Mouse (Mus musculus) adrenal gland, postnatal 10 days (tissue): ENCODE data around the gene Olfr157. TPM values are rescaled to one million over a fixed set of nuclear protein-coding genes. Genes with fewer than 3 reads are reported as not detected.
"Not testable (repeated sequence)": the region's sequence is repeated elsewhere in the genome, so short reads cannot be mapped to it uniquely, and the experiment has no call there.

Source experiments
- DNase-seq: peaks from one replicate; pipeline ENCODE4 v3.0.0; 2021; ENCODE audit warnings: mixed read lengths
- total RNA-seq, 2 experiments: library from RNA; stranded (reverse); gene quantifications; 2 replicates each; pipeline ENCODE4 v1.2.3; 2021

The Olfr157 gene
- total RNA-seq, 2 experiments from 2014 or later = not detected

DNA sequence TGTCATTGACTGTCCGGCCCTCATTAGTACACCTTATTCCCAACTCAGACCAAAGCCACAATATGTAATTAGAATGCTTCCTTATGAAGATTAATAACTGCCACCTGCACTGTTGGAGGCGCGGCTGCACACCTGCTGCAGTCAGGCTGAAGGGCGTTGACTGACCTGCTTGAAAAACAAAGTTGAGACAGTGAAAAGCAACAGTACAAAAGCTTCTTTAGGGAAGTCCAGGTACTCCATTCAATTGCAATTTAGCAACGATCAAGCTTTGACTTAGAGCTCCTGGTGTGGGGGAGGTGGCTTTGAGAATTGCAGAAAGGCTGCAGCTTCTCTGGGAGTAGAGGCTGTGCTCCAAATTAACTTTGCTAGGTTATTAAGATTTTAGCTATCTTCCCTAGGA, 44.2 kb downstream of the Olfr157 start:
- not testable (repeated sequence) for DNase-seq

DNA sequence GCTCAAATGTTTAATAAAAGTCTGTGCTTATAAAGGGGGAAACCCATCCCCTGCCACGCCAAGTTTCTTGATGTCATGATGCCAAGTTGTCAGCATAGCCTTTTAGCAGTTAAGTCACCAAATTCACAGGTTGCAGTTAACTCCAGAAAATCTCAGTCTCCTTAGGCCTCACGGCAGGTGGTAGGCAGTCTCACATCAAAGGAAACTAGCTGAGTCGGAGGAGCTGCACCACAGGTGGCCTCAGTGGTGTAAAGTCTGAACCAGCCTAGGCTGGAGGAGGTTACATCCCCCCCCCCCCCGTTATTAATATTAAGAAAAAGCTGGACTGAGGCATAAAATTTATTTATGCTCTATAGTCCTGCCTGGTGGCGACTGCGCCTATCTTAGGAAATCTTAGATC, 44.7 kb downstream of the Olfr157 start:
- DNase-seq = no peak

Other genes starting within 250 kb of the Olfr157 start
- 10 to 100 TPM; 30.1 to 48.3 TPM for gene Npr2, start 208.3 kb downstream of the Olfr157 start, total RNA-seq
- under 1 TPM; 0.57 to 0.79 TPM for gene Spag8, start 186.6 kb downstream of the Olfr157 start, total RNA-seq
- 100 to 1,000 TPM; 106 to 111 TPM for gene Hint2, start 183.7 kb downstream of the Olfr157 start, total RNA-seq
- gene Tmem8b, start 171.2 kb downstream of the Olfr157 start, total RNA-seq = 10 to 100 TPM in 1 of 2 experiments, 1 to 10 TPM in 1; 6.6 to 10.7 TPM
- gene Fam221b, start 171.1 kb downstream of the Olfr157 start, total RNA-seq = under 1 TPM; 0.15 to 0.36 TPM
- not detected for gene Olfr70, start 139.4 kb downstream of the Olfr157 start, total RNA-seq
- not detected for gene Olfr71, start 129.9 kb downstream of the Olfr157 start, total RNA-seq
- 1 to 10 TPM; 5.5 to 6.0 TPM for gene Hrct1, start 113.0 kb downstream of the Olfr157 start, total RNA-seq
- 1 to 10 TPM; 4.1 to 4.3 TPM for gene Spaar, start 110.2 kb downstream of the Olfr157 start, total RNA-seq
- gene Olfr159, start 69.2 kb downstream of the Olfr157 start, total RNA-seq = not detected
- gene Olfr156, start 16.3 kb downstream of the Olfr157 start, total RNA-seq = not detected
- gene Olfr155, start 11.4 kb upstream of the Olfr157 start, total RNA-seq = not detected
- gene Reck, start 35.3 kb upstream of the Olfr157 start, total RNA-seq = 10 to 100 TPM; 17.1 to 18.1 TPM
- gene Glipr2, start 117.2 kb upstream of the Olfr157 start, total RNA-seq = 10 to 100 TPM; 10.7 to 14.9 TPM
- not detected for gene Ccin, start 143.3 kb upstream of the Olfr157 start, total RNA-seq
- 100 to 1,000 TPM; 156 to 174 TPM for gene Clta, start 164.3 kb upstream of the Olfr157 start, total RNA-seq
- 10 to 100 TPM; 37.1 to 68.5 TPM for gene Gne, start 244.0 kb upstream of the Olfr157 start, total RNA-seq